Mouse (Mus musculus) stomach, postnatal 0 days (tissue): ENCODE measurements around the gene Lifr.

ENCODE experiments used
- CTCF ChIP-seq: IDR thresholded peaks from 2 replicates; pipeline ENCODE4 v1.5.1; 2016; ENCODE audit warnings: antibody characterized with exemption, low read depth, mild to moderate bottlenecking, moderate library complexity
- EP300 ChIP-seq: optimal IDR thresholded peaks from 2 replicates; pipeline ENCODE3; 2016; ENCODE audit warnings: antibody characterized with exemption

GRCm38 (mm10) chr15:7213683-7214082, 123.3 kb downstream of the Lifr start:
- no peak for TF ChIP-seq CTCF
- no peak for TF ChIP-seq EP300
